Mouse (Mus musculus) CD4-positive helper T cell, adult 2 months (primary cell): ENCODE measurements around the gene Pald1.
A peak's percentile ranks its signal among the peaks of the same experiment; 100 is the strongest.

Experiments
- DNase-seq: peaks from one replicate; pipeline ENCODE4 v3.0.0-alpha.2; 2012; ENCODE audit warnings: low read depth, missing footprints, low spot score

Gene Pald1

GRCm38 (mm10) chr10:61281115-61281514, 102.2 kb downstream of the Pald1 start:
- no peak for DNase-seq

- no peak for DNase-seq
Observed at GRCm38 (mm10) chr10:61277918-61278674, 105.2 kb downstream of the Pald1 start.

GRCm38 (mm10) chr10:61277051-61277450, 106.3 kb downstream of the Pald1 start:
- no peak for DNase-seq

GRCm38 (mm10) chr10:61275669-61276110, 107.6 kb downstream of the Pald1 start:
- peak; percentile 59 for DNase-seq

GRCm38 (mm10) chr10:61274532-61274931, 108.8 kb downstream of the Pald1 start:
- DNase-seq = no peak

GRCm38 (mm10) chr10:61273844-61274215, 109.5 kb downstream of the Pald1 start:
- no peak for DNase-seq

DNA sequence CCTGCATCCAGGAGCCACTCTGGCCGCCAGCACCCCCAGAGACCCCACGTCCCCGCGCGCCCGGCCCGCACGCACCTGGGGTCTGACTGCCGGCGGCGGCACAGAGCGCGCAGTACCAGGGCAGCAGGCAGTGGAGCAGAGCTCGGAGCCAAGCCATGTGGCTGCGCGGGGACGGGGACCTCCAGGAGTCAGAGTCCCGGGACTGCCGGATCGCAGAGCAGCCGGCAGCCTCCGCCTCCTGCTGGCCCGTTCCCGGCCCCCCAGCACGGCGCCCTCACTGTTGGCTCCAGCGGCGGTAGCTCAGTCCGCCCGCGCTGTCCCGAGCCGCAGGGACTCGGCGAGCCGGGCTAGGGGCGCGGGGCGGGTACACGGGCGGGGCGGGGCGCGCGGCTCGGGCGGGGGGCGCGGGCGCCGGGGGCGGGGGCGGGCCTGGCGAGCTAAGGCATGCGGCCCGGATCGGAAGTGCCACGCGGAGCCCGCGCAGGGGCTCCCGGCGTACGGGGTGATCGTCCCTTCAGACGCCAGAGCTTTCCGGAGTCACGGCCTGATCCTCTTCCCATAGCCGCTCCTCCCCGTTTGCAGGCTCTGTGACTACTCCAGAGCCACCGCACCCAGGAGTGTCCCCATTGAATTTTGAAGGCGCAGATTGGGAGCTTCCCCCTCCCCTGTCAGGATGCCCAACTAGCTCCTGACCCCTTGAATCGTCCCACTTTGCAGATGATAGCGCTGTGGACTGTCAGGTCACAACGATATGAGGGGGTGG, 110.1 kb downstream of the Pald1 start, which contains the start of gene Adamts14:
Gene Adamts14, minus strand, starts transcription at position 358 of the 763 bp plus-strand sequence.
- DNase-seq = peak; percentile 29

DNA sequence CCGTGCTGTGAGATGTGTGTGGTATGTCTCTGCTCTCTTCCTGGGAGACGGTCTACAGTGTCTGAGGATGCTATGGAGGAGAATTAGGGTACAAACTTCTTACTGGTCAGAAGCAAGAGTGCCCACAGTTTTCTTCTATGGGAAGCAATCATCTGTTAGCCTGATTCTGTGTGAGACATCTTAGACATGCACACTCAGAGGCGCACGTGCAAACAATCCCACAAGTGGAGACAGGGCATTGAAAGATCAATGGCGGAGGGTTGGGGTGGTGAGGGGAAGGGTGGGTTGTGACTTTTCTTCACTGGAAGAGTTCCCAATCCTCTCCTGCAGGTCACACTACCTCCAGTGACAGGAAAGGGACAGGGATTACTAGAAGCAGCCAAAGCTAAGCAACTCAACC, 110.7 kb downstream of the Pald1 start:
- DNase-seq = no peak

DNA sequence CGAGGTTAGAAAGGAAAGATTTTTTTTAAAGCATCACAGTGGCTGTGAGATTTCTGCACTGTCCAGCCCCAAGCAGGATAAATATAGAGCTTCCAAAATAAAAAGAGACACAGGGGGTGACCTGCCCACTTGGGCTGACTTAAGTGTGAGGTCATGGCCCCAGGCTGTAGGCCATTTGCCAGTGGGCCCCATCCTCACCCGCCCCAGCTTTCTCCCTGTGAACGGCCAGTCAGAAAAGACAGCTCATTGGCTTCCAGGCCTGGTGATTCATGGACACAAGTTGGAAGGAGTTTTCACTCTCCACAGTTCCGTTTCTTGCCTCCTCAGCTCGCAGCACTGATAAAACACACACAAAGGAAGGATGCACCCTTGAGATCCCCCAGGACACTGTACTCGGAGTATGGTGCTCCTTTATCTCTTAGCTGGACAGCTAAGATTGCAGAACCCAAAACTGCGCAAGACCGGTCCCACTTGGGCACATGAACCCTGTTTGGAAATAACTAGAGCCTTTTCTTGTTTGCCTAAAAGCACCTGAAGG, 111.2 kb downstream of the Pald1 start:
- DNase-seq = no peak
